Mouse (Mus musculus): ENCODE measurements at regions not wholly inside any gene's neighbourhood (a gene's known extent, or its start where the extent isn't known, plus 50 kb on each side); places are given as distances from the start of the nearest gene placed in this dataset.

- TF ChIP-seq CTCF (IDR thresholded peaks at IDR 0.05; ENCODE audit: borderline replicate concordance, insufficient read depth, low read length) = no peak
- no peak for TF ChIP-seq POLR2A (IDR thresholded peaks at IDR 0.05; ENCODE audit: low read depth, low read length)
Observed at GRCm38 (mm10) chr7:88187555-88187954, 90.3 kb upstream of the Ctsc start.

All from embryonic fibroblast, embryonic 13.5 days (primary cell).